Mouse (Mus musculus): ENCODE measurements at regions not wholly inside any gene's neighbourhood (a gene's known extent, or its start where the extent isn't known, plus 50 kb on each side); places are given as distances from the start of the nearest gene placed in this dataset.

DNA sequence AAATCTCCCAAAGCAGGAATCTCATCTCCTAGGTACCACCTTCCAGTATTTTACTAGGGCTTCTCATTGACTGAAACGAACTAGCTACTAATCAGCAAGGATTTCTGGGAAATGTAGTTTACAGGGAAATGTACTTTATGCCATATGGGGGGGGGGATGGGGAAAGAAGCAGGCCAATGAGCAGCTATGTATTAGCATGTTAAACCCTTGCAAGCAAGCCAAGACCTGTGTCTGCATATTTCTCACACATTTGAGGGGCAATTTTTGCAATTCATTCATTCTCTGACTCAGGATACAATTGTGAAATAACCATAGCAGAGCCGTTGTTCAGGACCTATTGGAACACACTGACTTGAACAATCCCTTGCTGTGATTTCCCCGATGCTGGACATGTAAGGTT lies 454.3 kb upstream of the Tbx3 start:
- TF ChIP-seq CTCF (IDR thresholded peaks at IDR 0.05; ENCODE audit: control insufficient read depth, insufficient read depth, insufficient read length) (no peak), CEBPB (IDR thresholded peaks at IDR 0.05; ENCODE audit: low read depth) (no peak), MYOG (IDR thresholded peaks at IDR 0.05; ENCODE audit: control insufficient read depth, extremely low read depth, insufficient read length) (no peak), MAX (IDR thresholded peaks at IDR 0.05) (no peak), USF1 (IDR thresholded peaks at IDR 0.05; ENCODE audit: low read depth) (no peak)
